Mouse (Mus musculus): Measurements from ENCODE around the gene Smdt1.

DNA sequence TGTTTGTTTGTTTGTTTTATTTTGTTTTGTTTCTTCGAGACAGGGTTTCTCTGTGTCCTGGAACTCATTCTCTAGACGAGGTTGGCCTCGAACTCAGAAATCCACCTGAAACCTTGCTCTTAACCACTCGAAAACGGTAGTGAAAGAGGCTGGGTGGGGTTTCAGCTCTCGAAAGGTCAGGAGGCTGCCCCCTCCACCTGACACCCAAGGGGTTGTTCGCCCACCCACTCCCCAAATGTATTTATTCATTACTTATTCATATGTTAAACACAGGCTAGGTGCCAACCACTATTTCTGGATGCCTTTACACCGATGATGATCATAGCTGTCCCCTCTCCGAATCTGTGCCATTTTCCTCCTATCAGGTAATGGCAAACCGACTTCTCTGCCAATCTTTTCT is 391 bp downstream of the Smdt1 start:
- TF ChIP-seq CTCF (IDR thresholded peaks at IDR 0.05; ENCODE audit: extremely low read depth, insufficient read length, insufficient replicate concordance, low read depth, low read length), result no peak
- TF ChIP-seq POLR2A (IDR thresholded peaks at IDR 0.05; ENCODE audit: low read depth, low read length), result no peak
